Mouse (Mus musculus): ENCODE data around the gene Cir1.
A peak's percentile ranks its signal among the peaks of the same experiment; 100 is the strongest.

Cir1 gene

DNA sequence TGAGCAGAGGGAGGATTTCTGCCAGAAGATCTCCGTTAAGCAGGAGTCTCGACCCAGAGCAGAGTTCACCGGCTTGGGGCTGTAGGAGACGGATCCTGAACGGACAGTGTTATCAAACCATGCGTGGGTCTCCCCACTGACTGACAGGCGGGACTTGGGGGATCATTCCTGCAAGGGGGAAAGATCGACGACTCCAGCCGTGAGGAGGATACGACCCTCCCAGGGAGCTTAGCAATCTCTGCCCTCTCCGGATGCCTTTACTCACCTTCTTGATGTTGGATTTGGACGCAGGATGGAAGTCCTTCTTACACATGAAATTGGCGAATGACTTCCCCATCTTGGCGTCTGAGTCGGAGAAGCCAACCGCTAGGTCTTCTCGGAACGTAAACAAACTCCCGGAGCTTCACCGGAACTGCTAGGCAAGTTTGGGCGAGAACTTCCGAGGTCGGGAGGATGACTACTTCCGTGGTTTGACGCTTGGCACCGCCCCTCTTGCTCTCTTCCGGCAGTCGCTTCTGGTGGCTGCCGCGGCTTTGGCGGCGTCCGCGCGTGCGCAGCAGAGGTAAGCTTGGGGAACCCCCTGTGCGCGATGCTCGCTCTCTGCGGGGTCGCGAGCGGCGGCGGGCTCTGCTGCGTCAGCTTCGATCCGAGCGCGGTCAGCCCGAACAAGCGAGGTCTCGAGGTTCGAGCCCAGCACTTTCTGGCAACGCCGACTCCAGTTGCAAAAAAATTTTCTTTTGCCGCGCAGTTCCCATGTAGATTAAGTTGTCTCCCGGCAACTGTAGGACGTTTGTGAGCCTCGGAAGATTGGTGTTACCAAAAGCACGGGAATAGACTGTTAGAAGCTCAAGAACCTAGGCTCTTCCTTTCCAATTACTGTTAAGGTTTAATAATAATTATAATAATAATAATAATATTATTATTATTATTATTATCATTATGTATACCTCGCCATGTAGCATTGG, at the start of gene Cir1, which contains the start of gene Scrn3:
Gene Cir1, minus strand, starts transcription at position 550 of the 965 bp plus-strand sequence.
Gene Scrn3, plus strand, starts transcription at position 450 of the 965 bp plus-strand sequence.
- peak; percentile 97 for DNase-seq

DNA sequence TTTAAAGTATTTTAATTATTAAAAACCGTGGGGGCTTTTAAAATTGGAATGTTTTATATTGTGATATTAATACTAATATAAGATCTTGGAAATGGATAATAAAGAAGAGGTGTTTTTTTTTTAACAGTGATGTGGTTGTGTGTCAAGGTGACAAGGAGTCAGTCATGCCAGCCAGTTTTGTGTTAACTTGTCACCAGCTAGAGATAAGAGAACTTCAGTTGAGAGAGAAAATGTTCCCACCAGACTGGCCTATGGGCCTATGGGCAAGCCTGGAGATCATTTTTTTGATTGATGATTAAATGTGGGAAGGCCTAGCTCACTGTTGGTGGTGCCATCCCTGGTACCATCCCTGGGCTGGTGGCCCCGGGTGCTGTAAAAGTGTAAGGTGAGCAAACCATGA, 48.0 kb upstream of the Cir1 start:
- peak; percentile 30 for DNase-seq

GRCm38 (mm10) chr2:73359941-73360340, 47.4 kb upstream of the Cir1 start:
- DNase-seq = peak; percentile 89

DNA sequence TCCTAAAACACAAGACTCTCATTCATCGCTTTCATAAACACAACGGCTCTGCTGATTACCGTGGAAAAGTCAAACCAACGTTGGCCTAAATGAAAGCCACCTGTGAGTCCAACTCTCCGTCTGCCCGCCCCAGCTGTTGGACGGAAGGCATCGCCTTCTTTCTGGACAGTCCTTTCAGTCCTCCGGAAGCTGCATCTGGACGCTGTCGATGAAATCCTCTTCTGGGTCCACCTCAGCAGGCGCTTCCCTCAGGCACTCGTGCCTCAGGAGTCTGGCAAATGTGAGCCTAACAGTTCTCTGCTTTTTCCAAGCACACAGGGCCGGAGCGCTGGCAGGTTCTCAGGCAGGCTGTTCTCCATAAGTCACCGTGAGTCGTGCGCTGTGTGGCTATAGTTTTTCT, 44.5 kb upstream of the Cir1 start:
- DNase-seq = no peak

DNA sequence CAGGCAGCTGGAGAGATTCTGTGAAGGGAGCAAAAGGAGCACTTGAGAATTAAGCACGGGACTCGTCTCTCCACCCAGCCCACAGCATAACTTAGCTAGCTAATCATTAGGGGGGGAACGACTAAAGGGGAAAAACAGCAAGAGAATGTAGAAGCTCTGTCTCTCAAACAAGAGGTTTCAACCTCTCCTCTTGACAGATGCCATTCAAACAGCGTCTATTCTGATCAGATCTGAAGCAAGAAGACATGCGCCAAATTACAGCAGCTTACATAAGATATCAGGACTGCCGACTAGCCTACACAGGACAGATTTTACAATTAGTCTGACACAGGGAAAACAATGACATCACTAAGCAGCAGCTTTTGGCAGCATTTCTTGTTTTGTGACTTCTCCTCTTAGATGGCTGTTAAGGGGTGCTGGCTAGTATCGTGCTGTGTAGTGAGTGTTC, 39.5 kb upstream of the Cir1 start:
- no peak for DNase-seq

DNA sequence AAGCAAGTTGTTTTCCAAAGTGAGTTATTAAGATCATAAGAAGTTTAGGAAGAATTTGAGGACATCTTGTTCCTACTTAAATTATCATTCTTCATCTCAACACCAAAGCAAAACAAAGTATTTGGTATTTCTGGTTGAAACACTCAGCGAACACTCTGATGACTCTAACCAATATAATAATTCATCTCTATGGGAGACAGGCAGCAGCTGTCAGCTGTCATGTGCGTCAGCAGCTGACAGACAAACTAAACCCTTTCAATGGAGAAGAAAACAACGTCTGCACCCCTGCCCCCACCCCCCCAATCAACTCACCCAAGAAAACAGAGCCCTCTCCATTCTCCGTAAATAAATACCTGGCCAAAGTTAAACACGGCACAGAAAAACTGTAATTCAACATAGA, 39.0 kb upstream of the Cir1 start:
- no peak for DNase-seq

DNA sequence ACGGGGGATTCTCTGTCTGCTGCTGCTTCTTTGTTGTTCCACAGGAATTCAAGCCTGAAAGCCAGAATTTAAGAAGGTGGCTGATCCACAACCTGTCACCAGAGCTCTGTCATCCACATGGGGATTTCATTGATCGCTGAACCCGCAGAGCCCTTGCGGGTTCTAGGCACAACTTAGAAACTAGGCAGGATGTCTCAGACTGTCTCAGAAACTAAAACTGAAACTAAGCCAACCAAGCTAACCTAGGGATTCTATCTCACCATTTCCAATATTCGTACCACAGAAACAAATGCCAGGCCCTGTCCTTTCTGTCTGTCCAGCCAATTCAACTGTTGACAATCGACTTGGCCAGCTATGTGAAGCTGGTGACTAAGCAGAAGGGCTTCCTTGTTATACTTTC, 35.7 kb upstream of the Cir1 start:
- DNase-seq = no peak

- DNase-seq = no peak
Measured at GRCm38 (mm10) chr2:73347766-73348165, 35.3 kb upstream of the Cir1 start.

DNA sequence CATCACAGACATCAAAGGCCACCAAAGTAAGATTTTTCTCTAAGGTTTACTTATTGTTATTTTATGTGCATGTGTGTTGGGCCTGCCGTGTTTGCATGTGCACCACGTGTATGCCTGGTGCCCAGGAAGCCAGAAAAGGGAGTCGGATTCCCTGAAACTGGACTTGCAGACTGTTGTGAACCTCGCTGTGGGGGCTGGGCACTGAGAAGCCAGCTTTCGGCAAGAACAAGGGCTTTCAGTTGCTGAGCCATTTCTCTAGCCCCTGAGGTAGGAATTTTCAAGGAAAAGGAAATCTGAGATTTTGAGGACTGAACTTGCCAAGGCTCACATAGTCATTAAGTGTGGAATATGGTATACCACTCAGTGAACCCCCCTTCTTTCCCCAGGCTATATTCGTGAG, 34.6 kb upstream of the Cir1 start:
- no peak for DNase-seq

DNA sequence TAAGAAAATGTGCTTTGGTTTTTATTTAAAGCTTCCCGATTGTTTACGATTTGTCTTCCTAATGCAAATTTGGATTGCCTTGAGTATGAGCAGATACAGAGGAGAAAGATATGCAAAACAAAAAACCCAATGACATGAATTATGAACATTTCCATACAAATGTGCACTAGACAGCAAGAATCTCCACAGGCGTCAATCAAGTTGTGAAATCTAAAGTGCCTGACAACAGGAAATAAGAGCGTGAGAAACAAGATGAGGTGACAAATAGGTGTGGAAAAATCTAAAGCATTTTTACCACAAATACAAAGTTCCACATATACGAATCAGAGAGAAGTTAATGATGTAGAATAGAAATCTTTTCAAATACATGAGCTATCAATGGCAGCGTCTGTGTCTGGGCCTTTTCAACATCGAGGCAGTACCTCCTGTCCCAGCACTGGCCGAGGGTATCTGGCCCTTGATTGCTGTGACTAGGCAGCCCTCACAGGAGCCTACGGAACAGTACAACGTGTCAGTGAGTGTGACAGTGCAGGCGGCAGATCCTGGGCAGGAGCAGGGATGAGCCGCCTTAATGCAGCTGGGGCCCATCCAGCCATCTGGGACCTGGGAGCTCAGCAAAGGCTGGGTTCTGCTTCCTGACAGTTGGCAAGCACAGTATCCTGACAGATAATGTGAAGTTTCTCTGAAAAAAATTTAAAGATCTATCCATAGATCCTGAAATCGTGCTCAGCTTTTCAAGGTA, 34.0 kb upstream of the Cir1 start:
- no peak for DNase-seq

- no peak for DNase-seq
Measured at GRCm38 (mm10) chr2:73345204-73345603, 32.7 kb upstream of the Cir1 start.

DNA sequence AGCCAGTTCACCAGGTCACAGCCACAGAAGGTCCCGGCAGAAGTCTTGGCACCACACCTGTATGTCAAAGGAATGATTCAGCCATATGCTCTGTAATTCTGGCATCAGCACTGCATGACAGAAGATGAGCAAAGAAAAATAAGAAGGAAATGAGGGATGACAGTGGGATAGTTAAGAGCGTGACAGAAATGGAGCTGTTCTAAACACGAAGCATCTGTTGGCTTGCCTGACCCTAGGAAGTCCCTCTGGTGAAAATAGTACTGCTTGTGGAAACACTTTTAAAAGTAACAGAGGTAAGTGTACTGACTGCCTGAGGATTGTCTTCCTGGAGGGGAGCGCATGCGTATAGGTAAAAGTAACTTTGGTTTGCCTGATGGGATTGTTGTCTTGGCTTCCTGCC, 31.2 kb upstream of the Cir1 start:
- no peak for DNase-seq

- DNase-seq = no peak
Measured at GRCm38 (mm10) chr2:73338415-73338814, 25.9 kb upstream of the Cir1 start.

DNA sequence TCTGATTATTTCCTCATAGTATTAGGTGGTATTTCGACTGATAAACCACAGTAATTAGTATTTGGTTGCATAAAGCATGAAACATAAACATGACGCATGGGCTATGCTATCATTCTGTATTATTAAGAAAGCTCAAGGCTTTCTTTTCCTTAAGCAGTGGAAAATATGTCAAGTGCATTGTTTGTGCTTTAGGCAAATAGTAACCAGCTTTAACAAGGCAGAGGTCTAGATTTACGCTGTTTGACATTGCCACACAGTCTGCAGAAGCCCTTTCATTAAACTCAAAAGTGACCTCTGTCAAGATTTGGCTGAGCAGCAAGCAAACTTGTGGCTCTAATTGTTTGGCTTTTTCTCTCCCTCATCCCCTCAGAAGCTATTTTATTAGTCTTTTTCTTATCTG, 23.4 kb upstream of the Cir1 start:
- DNase-seq = no peak

GRCm38 (mm10) chr2:73325871-73326270, 13.4 kb upstream of the Cir1 start:
- no peak for DNase-seq

- no peak for DNase-seq
Measured at GRCm38 (mm10) chr2:73322991-73323390, 10.5 kb upstream of the Cir1 start.

GRCm38 (mm10) chr2:73319218-73319617, 6.7 kb upstream of the Cir1 start:
- no peak for DNase-seq

DNA sequence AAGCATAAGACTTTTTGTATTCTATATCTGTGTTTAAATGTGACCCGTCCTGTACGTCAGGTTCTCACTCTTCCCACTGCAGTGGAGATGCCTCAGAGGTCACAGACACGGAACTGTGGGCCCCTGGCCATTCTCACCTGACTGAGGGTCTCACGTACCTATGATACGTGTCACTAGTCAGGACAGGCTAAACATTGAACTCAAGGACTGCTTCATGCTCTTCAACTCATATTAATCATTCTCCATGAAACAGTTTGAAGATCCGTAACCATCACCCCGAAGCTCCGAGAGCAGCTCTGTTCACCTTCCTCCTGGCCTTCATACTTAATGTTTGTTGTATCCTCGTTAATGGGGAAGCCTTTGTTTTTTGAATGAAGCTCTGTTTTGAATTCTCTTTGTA, 4.9 kb upstream of the Cir1 start:
- no peak for DNase-seq

GRCm38 (mm10) chr2:73314311-73314710, 1.8 kb upstream of the Cir1 start:
- no peak for DNase-seq

GRCm38 (mm10) chr2:73313117-73313501, 608 bp upstream of the Cir1 start:
- peak; percentile 52 for DNase-seq

GRCm38 (mm10) chr2:73306006-73306405, 6.5 kb downstream of the Cir1 start:
- DNase-seq = no peak

DNA sequence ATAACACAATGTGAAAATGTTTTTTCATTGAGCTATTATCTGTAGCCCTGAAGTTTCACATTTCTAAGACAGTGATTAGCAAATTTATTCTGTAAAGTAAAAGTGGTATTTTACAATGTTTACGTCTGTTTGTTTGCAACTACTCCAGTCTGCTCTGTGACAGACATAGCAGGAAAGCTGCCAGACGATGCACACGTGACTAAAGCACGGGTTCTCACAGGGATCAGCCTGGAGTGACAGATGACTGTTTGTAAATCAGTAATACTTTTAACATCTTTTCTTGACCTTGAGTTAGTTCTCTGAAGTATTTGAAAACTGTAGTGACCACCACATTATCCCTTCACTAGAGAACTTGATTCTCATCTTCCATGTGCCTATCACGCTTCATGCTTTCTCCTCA, 8.0 kb downstream of the Cir1 start:
- DNase-seq = no peak

DNA sequence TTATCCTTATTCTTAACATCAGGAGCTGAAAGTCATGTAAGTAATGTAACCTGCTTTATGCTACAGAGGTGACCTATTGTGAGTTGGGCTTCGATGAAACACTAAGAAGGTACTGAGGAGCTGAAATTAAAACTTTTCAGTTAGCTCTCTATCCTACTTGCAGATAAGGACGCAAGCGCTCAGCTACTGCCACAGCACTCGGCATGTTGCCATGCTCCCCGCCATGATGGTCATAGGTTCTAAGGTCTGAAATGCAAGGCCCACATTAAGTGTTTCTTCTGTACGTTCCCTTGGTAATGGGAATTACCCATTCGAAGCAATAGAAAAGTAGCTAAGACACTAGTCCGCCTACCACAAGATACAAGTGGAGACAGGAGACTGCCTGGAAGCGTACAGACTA, 9.8 kb downstream of the Cir1 start:
- no peak for DNase-seq

GRCm38 (mm10) chr2:73301979-73302378, 10.5 kb downstream of the Cir1 start:
- peak; percentile 60 for DNase-seq
